Mouse (Mus musculus): ENCODE measurements around the gene Cnpy2. TPM values are rescaled to one million over a fixed set of nuclear protein-coding genes. Genes with fewer than 3 reads are reported as not detected.

The Cnpy2 gene
- polyA plus RNA-seq, 1 experiment from 2014 or later: 303 TPM

GRCm38 (mm10) chr10:128297622-128298021 is 24.6 kb upstream of the Cnpy2 start:
- no peaks in the 10 kb centered on the region for H3K27me3 ChIP-seq (replicated peaks)
- ATAC-seq: peak; percentile 60
- no peak overlapping the region for H3K4me3 ChIP-seq (replicated peaks)
- 64% methylated on average over 11 of the region's 11 CpGs for WGBS
- H3K4me2 ChIP-seq (replicated peaks): no peak overlapping the region
- no peaks in the 10 kb centered on the region for H3K9me3 ChIP-seq
- peaks cover 10% of the 10 kb centered on the region; the same call in 1 of the 2 replicates for H3K4me1 ChIP-seq (replicated peaks)
- no peaks in the 10 kb centered on the region for H3K36me3 ChIP-seq
- no peak overlapping the region for H3K9ac ChIP-seq
- peak overlapping the region; percentile 28; the same call in 1 of the 2 replicates for H3K27ac ChIP-seq

GRCm38 (mm10) chr10:128298243-128298642 is 24.0 kb upstream of the Cnpy2 start:
- no peaks in the 10 kb centered on the region for H3K9me3 ChIP-seq
- 0 out of 2 replicates have a peak overlapping the region, but pooled peaks have one; percentile 28 for H3K27ac ChIP-seq
- no peak overlapping the region for H3K9ac ChIP-seq
- no peak overlapping the region for H3K4me3 ChIP-seq (replicated peaks)
- ATAC-seq: no peak
- no peaks in the 10 kb centered on the region for H3K27me3 ChIP-seq (replicated peaks)
- no peaks in the 10 kb centered on the region for H3K36me3 ChIP-seq
- 69% methylated on average over 6 of the region's 6 CpGs for WGBS
- peaks cover 10% of the 10 kb centered on the region; the same call in 1 of the 2 replicates for H3K4me1 ChIP-seq (replicated peaks)
- H3K4me2 ChIP-seq (replicated peaks): no peak overlapping the region

DNA sequence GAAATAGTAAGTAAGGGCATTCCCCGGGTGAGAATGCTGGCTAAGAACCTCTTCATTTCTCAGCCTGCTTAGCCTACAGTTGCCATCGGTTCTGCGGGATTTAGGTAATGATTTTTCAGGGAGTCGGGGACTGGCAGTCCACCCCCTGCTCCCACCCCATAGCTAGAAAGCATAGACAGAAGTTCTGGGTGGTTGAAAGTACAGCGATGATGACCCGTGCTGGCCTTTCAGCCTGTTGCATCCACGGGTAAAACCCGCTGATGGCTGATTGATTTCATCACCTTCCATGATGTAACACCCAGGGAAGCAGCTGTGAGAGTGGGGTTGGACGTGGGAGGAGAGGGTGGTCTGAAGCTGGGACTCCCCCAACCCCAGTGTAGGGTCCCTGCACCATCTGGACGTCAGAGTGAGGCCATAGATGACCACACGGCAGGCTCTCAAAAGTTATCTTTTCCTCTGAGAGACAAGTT is 23.5 kb upstream of the Cnpy2 start, which contains the start of gene Il23a:
Il23a (minus strand) TSS at position 51 of the 470 bp plus-strand sequence.
- peak within 1 kb of the TSS; percentile 28; the same call in 1 of the 2 replicates for H3K27ac ChIP-seq
- WGBS: 80% methylated on average over 11 of the region's 11 CpGs

GRCm38 (mm10) chr10:128302357-128302756 is 19.9 kb upstream of the Cnpy2 start:
- Histone ChIP-seq H3K27me3 (replicated peaks) (no peaks in the 10 kb centered on the region), H3K9me3 (no peaks in the 10 kb centered on the region), H3K4me1 (replicated peaks) (peaks cover 12% of the 10 kb centered on the region), H3K9ac (peak overlapping the region; percentile 54), H3K27ac (peak overlapping the region; percentile 94), H3K36me3 (no peaks in the 10 kb centered on the region), H3K4me3 (replicated peaks) (peak overlapping the region; percentile 42), H3K4me2 (replicated peaks) (peak overlapping the region; percentile 68)
- no peak for ATAC-seq
- WGBS: 27% methylated on average over 3 of the region's 3 CpGs

More for the DNA sequence above, 23.5 kb upstream of the Cnpy2 start, which contains the start of gene Il23a:
- H3K4me1 ChIP-seq (replicated peaks): peaks cover 10% of the 10 kb centered on the region; the same call in 1 of the 2 replicates
- H3K27me3 ChIP-seq (replicated peaks): no peaks in the 10 kb centered on the region
- no peaks in the 10 kb centered on the region for H3K9me3 ChIP-seq
- no peak within 1 kb of the TSS for H3K4me3 ChIP-seq (replicated peaks)
- no peak within 1 kb of the TSS for H3K9ac ChIP-seq
- no peak within 1 kb of the TSS for H3K4me2 ChIP-seq (replicated peaks)
- no peaks in the 10 kb centered on the region for H3K36me3 ChIP-seq
- no peak for ATAC-seq

GRCm38 (mm10) chr10:128302785-128303125 is 19.5 kb upstream of the Cnpy2 start:
- 1% methylated on average over 9 of the region's 9 CpGs for WGBS
- ATAC-seq: peak; percentile 59

GRCm38 (mm10) chr10:128303126-128304021 is 18.9 kb upstream of the Cnpy2 start, which contains the start of gene Pan2:
TSS of gene Pan2 (plus strand) at chr10:128303335.
- H3K36me3 ChIP-seq: no peaks in the 10 kb centered on the region
- peak within 1 kb of the TSS; percentile 54 for H3K9ac ChIP-seq
- peak; percentile 100 for ATAC-seq
- H3K27ac ChIP-seq: peak within 1 kb of the TSS; percentile 94
- WGBS: 2% methylated on average over 37 of the region's 37 CpGs
- peak within 1 kb of the TSS; percentile 75 for H3K4me2 ChIP-seq (replicated peaks)
- H3K27me3 ChIP-seq (replicated peaks): no peaks in the 10 kb centered on the region
- H3K4me1 ChIP-seq (replicated peaks): peaks cover 6% of the 10 kb centered on the region
- H3K4me3 ChIP-seq (replicated peaks): peak within 1 kb of the TSS; percentile 42
- H3K9me3 ChIP-seq: no peaks in the 10 kb centered on the region

More at GRCm38 (mm10) chr10:128302785-128303125, 19.5 kb upstream of the Cnpy2 start:
- H3K4me1 ChIP-seq (replicated peaks): peaks cover 9% of the 10 kb centered on the region
- peak overlapping the region; percentile 68 for H3K4me2 ChIP-seq (replicated peaks)
- no peaks in the 10 kb centered on the region for H3K27me3 ChIP-seq (replicated peaks)
- H3K9ac ChIP-seq: peak overlapping the region; percentile 54
- peak overlapping the region; percentile 42 for H3K4me3 ChIP-seq (replicated peaks)
- H3K9me3 ChIP-seq: no peaks in the 10 kb centered on the region
- H3K36me3 ChIP-seq: no peaks in the 10 kb centered on the region
- H3K27ac ChIP-seq: peak overlapping the region; percentile 94

DNA sequence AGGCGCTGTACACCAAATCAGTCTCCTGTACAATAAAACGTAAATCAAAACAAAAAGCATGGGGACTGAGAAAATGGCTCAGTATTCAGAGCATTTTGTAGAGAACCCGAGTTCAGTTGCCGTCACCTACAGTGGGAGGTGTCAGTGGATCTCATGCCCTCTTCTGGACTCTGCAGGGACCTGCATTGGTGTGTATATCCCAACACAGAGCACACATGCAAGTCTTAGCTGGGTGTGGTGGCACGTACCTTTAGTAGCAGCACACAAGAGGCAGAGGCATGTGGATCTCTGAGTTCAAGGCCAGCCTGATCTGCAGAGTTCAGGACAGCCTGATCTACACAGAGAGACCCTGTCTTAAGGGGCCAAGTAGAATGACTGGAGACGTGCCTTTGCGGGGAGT is 12.6 kb upstream of the Cnpy2 start:
- Histone ChIP-seq H3K27me3 (replicated peaks) (no peaks in the 10 kb centered on the region), H3K27ac (no peak overlapping the region; the same call in 1 of the 2 replicates), H3K9ac (no peak overlapping the region), H3K4me1 (replicated peaks) (no peaks in the 10 kb centered on the region; the same call in 1 of the 2 replicates), H3K36me3 (peaks cover 16% of the 10 kb centered on the region; the same call in 1 of the 2 replicates), H3K9me3 (no peaks in the 10 kb centered on the region), H3K4me3 (replicated peaks) (no peak overlapping the region), H3K4me2 (replicated peaks) (no peak overlapping the region)
- no peak for ATAC-seq
- WGBS: 90% methylated on average over 7 of the region's 7 CpGs

DNA sequence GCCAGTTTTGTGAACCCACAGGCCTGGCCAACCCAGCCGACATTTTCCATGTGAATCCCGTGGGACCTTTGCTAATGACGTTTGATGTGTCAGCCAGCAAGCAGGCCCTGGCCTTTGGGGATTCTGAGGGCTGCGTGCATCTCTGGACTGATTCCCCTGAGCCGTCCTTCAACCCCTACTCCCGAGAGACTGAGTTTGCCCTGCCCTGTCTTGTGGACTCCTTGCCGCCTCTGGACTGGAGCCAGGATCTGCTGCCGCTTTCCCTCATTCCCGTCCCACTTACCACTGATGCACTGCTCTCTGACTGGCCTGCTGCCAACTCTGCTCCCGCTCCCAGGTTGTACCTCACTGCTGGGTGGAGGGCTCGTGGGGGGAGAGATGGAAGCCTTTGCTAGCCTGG is 12.1 kb upstream of the Cnpy2 start:
- Histone ChIP-seq H3K4me3 (replicated peaks) (no peak overlapping the region), H3K36me3 (peaks cover 19% of the 10 kb centered on the region; the same call in 1 of the 2 replicates), H3K27me3 (replicated peaks) (no peaks in the 10 kb centered on the region), H3K4me1 (replicated peaks) (no peaks in the 10 kb centered on the region; the same call in 1 of the 2 replicates), H3K9ac (0 out of 2 replicates have a peak overlapping the region, but pooled peaks have one; percentile 19), H3K9me3 (no peaks in the 10 kb centered on the region), H3K27ac (no peak overlapping the region; the same call in 1 of the 2 replicates), H3K4me2 (replicated peaks) (no peak overlapping the region)
- WGBS: 53% methylated on average over 11 of the region's 11 CpGs
- ATAC-seq: peak; percentile 47

GRCm38 (mm10) chr10:128310902-128311301 is 11.4 kb upstream of the Cnpy2 start:
- H3K27ac ChIP-seq: no peak overlapping the region
- no peak for ATAC-seq
- no peaks in the 10 kb centered on the region for H3K27me3 ChIP-seq (replicated peaks)
- H3K4me1 ChIP-seq (replicated peaks): no peaks in the 10 kb centered on the region; the same call in 1 of the 2 replicates
- H3K36me3 ChIP-seq: peaks cover 24% of the 10 kb centered on the region; the same call in 1 of the 2 replicates
- H3K4me3 ChIP-seq (replicated peaks): no peak overlapping the region
- no peak overlapping the region for H3K4me2 ChIP-seq (replicated peaks)
- 77% methylated on average over 4 of the region's 4 CpGs for WGBS
- H3K9me3 ChIP-seq: no peaks in the 10 kb centered on the region
- H3K9ac ChIP-seq: no peak overlapping the region

GRCm38 (mm10) chr10:128315578-128315977 is 6.7 kb upstream of the Cnpy2 start:
- Histone ChIP-seq H3K36me3 (peaks cover 42% of the 10 kb centered on the region), H3K4me1 (replicated peaks) (no peaks in the 10 kb centered on the region)
- WGBS: 89% methylated on average over 8 of the region's 8 CpGs

GRCm38 (mm10) chr10:128321641-128322040 is 618 bp upstream of the Cnpy2 start:
- Histone ChIP-seq H3K9me3 (no peaks in the 10 kb centered on the region), H3K4me2 (replicated peaks) (peak overlapping the region; percentile 78), H3K36me3 (peaks cover 35% of the 10 kb centered on the region), H3K4me1 (replicated peaks) (peaks cover 10% of the 10 kb centered on the region; the same call in 1 of the 2 replicates), H3K4me3 (replicated peaks) (peak overlapping the region; percentile 91), H3K27ac (peak overlapping the region; percentile 42), H3K27me3 (replicated peaks) (no peaks in the 10 kb centered on the region), H3K9ac (0 out of 2 replicates have a peak overlapping the region, but pooled peaks have one; percentile 11)
- WGBS: 44% methylated on average over 12 of the region's 12 CpGs
- no peak for ATAC-seq

More at GRCm38 (mm10) chr10:128315578-128315977, 6.7 kb upstream of the Cnpy2 start:
- H3K4me2 ChIP-seq (replicated peaks): no peak overlapping the region
- H3K4me3 ChIP-seq (replicated peaks): no peak overlapping the region
- no peak; the same call in 1 of the 2 replicates for ATAC-seq
- no peaks in the 10 kb centered on the region for H3K9me3 ChIP-seq
- H3K27ac ChIP-seq: no peak overlapping the region
- no peak overlapping the region for H3K9ac ChIP-seq
- no peaks in the 10 kb centered on the region for H3K27me3 ChIP-seq (replicated peaks)

GRCm38 (mm10) chr10:128323516-128323915 is 1.3 kb downstream of the Cnpy2 start:
- Histone ChIP-seq H3K9ac (peak overlapping the region; percentile 98), H3K27ac (peak overlapping the region; percentile 97), H3K4me2 (replicated peaks) (peak overlapping the region; percentile 78), H3K4me3 (replicated peaks) (peak overlapping the region; percentile 91), H3K27me3 (replicated peaks) (no peaks in the 10 kb centered on the region), H3K9me3 (no peaks in the 10 kb centered on the region), H3K4me1 (replicated peaks) (peaks cover 10% of the 10 kb centered on the region; the same call in 1 of the 2 replicates), H3K36me3 (peaks cover 36% of the 10 kb centered on the region)
- WGBS: 62% methylated on average over 8 of the region's 8 CpGs
- ATAC-seq: no peak
